Mouse (Mus musculus): ENCODE measurements around the gene Rbm20.

GRCm38 (mm10) chr19:53676718-53677634 is at the start of gene Rbm20:
- TF ChIP-seq CTCF (IDR thresholded peaks at IDR 0.05; ENCODE audit: low read depth) (no peak), EP300 (IDR thresholded peaks at IDR 0.05; ENCODE audit: low read depth) (no peak)
